Mouse (Mus musculus): Measurements from ENCODE around the gene C3. TPM values are rescaled to one million over a fixed set of nuclear protein-coding genes. Genes with fewer than 3 reads are reported as not detected.

C3 gene
- polyA plus RNA-seq, 1 experiment from 2014 or later = 19.5 TPM

- 12% methylated on average over 11 of the region's 11 CpGs for WGBS
- no peak; the same call in 1 of the 2 replicates for ATAC-seq (ENCODE audit: insufficient read depth, low FRiP score)
- Histone ChIP-seq H3K36me3 (ENCODE audit: control insufficient read depth, insufficient read depth, low read length) (no peaks in the 10 kb centered on the region), H3K27me3 (ENCODE audit: control insufficient read depth, insufficient read depth, low read length) (no peaks in the 10 kb centered on the region), H3K4me2 (ENCODE audit: low read depth, low read length) (no peak overlapping the region), H3K27ac (ENCODE audit: low read length) (no peak overlapping the region), H3K4me3 (replicated peaks; ENCODE audit: low read length) (no peak overlapping the region), H3K4me1 (ENCODE audit: control insufficient read depth, insufficient read depth, low read length) (no peaks in the 10 kb centered on the region), H3K9ac (ENCODE audit: low read length) (peak overlapping the region; percentile 40; the same call in 1 of the 2 replicates), H3K9me3 (replicated peaks; ENCODE audit: control insufficient read depth, low read length) (no peaks in the 10 kb centered on the region)
These were observed 60.8 kb downstream of the C3 start for GRCm38 (mm10) chr17:57166800-57167791.

Small RNAs within 50 kb of the gene (microRNA-seq; reads per million reads assigned to microRNA genes)
- gene Mir6978 = not detected

Other genes starting within 250 kb of the C3 start
- gene Acer1, start 246.0 kb downstream of the C3 start, polyA plus RNA-seq (2015; fragmentation: Nextera tagmentation; extraction: Ambion mirVana) = 0.46 and 1.0 TPM in 2 replicates
- 129 and 130 TPM in 2 replicates for gene Clpp, start 237.8 kb downstream of the C3 start, polyA plus RNA-seq (2015; fragmentation: Nextera tagmentation; extraction: Ambion mirVana)
- gene Alkbh7, start 230.8 kb downstream of the C3 start, polyA plus RNA-seq (2015; fragmentation: Nextera tagmentation; extraction: Ambion mirVana) = 31.1 and 35.7 TPM in 2 replicates
- 0.56 TPM in 1 of 2 replicates, not detected in the other for gene Pspn, start 228.1 kb downstream of the C3 start, polyA plus RNA-seq (2015; fragmentation: Nextera tagmentation; extraction: Ambion mirVana)
- gene Gtf2f1, start 216.8 kb downstream of the C3 start, polyA plus RNA-seq (2015; fragmentation: Nextera tagmentation; extraction: Ambion mirVana) = 58.0 and 63.2 TPM in 2 replicates
- 0.67 and 0.90 TPM in 2 replicates for gene Gm17949, start 216.7 kb downstream of the C3 start, polyA plus RNA-seq (2015; fragmentation: Nextera tagmentation; extraction: Ambion mirVana)
- 18.6 and 20.1 TPM in 2 replicates for gene Khsrp, start 196.6 kb downstream of the C3 start, polyA plus RNA-seq (2015; fragmentation: Nextera tagmentation; extraction: Ambion mirVana)
- gene Slc25a41, start 186.5 kb downstream of the C3 start, polyA plus RNA-seq (2015; fragmentation: Nextera tagmentation; extraction: Ambion mirVana) = not detected in 2 replicates
- gene Crb3, start 169.0 kb downstream of the C3 start, polyA plus RNA-seq (2015; fragmentation: Nextera tagmentation; extraction: Ambion mirVana) = 62.6 and 65.5 TPM in 2 replicates
- 6.5 and 7.4 TPM in 2 replicates for gene Slc25a23, start 168.3 kb downstream of the C3 start, polyA plus RNA-seq (2015; fragmentation: Nextera tagmentation; extraction: Ambion mirVana)
- gene Dennd1c, start 149.6 kb downstream of the C3 start, polyA plus RNA-seq (2015; fragmentation: Nextera tagmentation; extraction: Ambion mirVana) = 6.3 and 6.6 TPM in 2 replicates
- 20.5 and 21.9 TPM in 2 replicates for gene Tubb4a, start 140.4 kb downstream of the C3 start, polyA plus RNA-seq (2015; fragmentation: Nextera tagmentation; extraction: Ambion mirVana)
- 9.2 and 10.4 TPM in 2 replicates for gene Tnfsf9, start 122.8 kb downstream of the C3 start, polyA plus RNA-seq (2015; fragmentation: Nextera tagmentation; extraction: Ambion mirVana)
- 0.17 TPM in 1 of 2 replicates, not detected in the other for gene Cd70, start 78.4 kb downstream of the C3 start, polyA plus RNA-seq (2015; fragmentation: Nextera tagmentation; extraction: Ambion mirVana)
- gene Tnfsf14, start 34.0 kb downstream of the C3 start, polyA plus RNA-seq (2015; fragmentation: Nextera tagmentation; extraction: Ambion mirVana) = 0.31 and 0.53 TPM in 2 replicates
- 50.0 and 52.0 TPM in 2 replicates for gene Gpr108, start 20.3 kb upstream of the C3 start, polyA plus RNA-seq (2015; fragmentation: Nextera tagmentation; extraction: Ambion mirVana)
- gene Trip10, start 21.3 kb upstream of the C3 start, polyA plus RNA-seq (2015; fragmentation: Nextera tagmentation; extraction: Ambion mirVana) = 45.4 and 46.9 TPM in 2 replicates
- 3.9 and 5.8 TPM in 2 replicates for gene Vav1, start 51.0 kb upstream of the C3 start, polyA plus RNA-seq (2015; fragmentation: Nextera tagmentation; extraction: Ambion mirVana)
- 8.8 and 9.7 TPM in 2 replicates for gene Adgre1, start 130.6 kb upstream of the C3 start, polyA plus RNA-seq (2015; fragmentation: Nextera tagmentation; extraction: Ambion mirVana)

All from stomach, embryonic 16.5 days (tissue).